Mouse (Mus musculus) liver, adult 2 months (tissue): ENCODE results near the gene Tk1. TPM values are rescaled to one million over a fixed set of nuclear protein-coding genes. Genes with fewer than 3 reads are reported as not detected.
A peak's percentile ranks its signal among the peaks of the same experiment; 100 is the strongest.

Experiments
- DNase-seq: peaks from one replicate; pipeline ENCODE4 v3.0.0-alpha.2; 2011; ENCODE audit warnings: low read depth, low spot score; ENCODE audit errors: extremely low read depth
- H3K27ac ChIP-seq: fragments of 200-500 bp; replicated peaks from 2 replicates; pipeline ENCODE4 v1.5.1; 2012; ENCODE audit warnings: low read depth, mild to moderate bottlenecking, control low read depth, inconsistent platforms, low read length; ENCODE audit not compliant: insufficient read depth
- H3K27me3 ChIP-seq: fragments of 200-500 bp; 2 replicates; pipeline ENCODE4 v1.6.1; 2012; ENCODE audit warnings: mild to moderate bottlenecking, moderate library complexity, low read length, inconsistent platforms; ENCODE audit not compliant: control insufficient read depth, insufficient read depth
- H3K36me3 ChIP-seq: fragments of 200-500 bp; 2 replicates; pipeline ENCODE4 v1.6.1; 2012; ENCODE audit warnings: low read length, inconsistent platforms; ENCODE audit not compliant: control insufficient read depth, insufficient read depth
- H3K4me1 ChIP-seq: fragments of 200-500 bp; 2 replicates; pipeline ENCODE4 v1.6.1; 2011; ENCODE audit warnings: low read length; ENCODE audit not compliant: control insufficient read depth, insufficient read depth
- H3K4me3 ChIP-seq: fragments of 200-500 bp; 2 replicates; pipeline ENCODE4 v1.5.1; 2011; ENCODE audit warnings: low read depth, mild to moderate bottlenecking, control low read depth, low read length, moderate library complexity; ENCODE audit not compliant: insufficient read depth
- H3K79me2 ChIP-seq: fragments of 200-500 bp; 2 replicates; pipeline ENCODE4 v1.6.1; 2012; ENCODE audit warnings: inconsistent platforms, mild to moderate bottlenecking, low read length, moderate library complexity; ENCODE audit not compliant: control insufficient read depth, insufficient read depth
- H3K9ac ChIP-seq: fragments of 200-500 bp; 2 replicates; pipeline ENCODE4 v1.6.1; 2012; ENCODE audit warnings: low read depth, mild to moderate bottlenecking, control low read depth, inconsistent platforms, low read length
- CTCF ChIP-seq: fragments of 200-500 bp; IDR thresholded peaks from 2 replicates; pipeline ENCODE4 v1.5.1; 2011; ENCODE audit warnings: low read depth, low read length, control low read depth
- POLR2A ChIP-seq: fragments of 200-500 bp; IDR thresholded peaks from 2 replicates; pipeline ENCODE4 v1.6.1; 2011; ENCODE audit warnings: low read length, control low read depth; ENCODE audit not compliant: insufficient read depth; ENCODE audit errors: extremely low read depth
- WGBS: fragments of 180-500 bp; shearing (Covaris S2); methylation state at CpG from one replicate; pipeline ENCODE4 v1.1.7; 2018; 5-methylcytosine and 5-hydroxymethylcytosine counted together
- polyA plus RNA-seq: library from polyadenylated mRNA; depleted of rRNA; stranded (reverse); fragments of >200 nt; gene quantifications from 2 replicates; pipeline ENCODE4 v1.2.3, GENCODE M21; 2012
- total RNA-seq: library from RNA; depleted of rRNA; stranded (reverse); fragments of >200 nt; gene quantifications from 2 replicates; pipeline ENCODE4 v1.2.3, GENCODE M21; 2014

The Tk1 gene
- total and polyA plus RNA-seq, 2 experiments = 45.6 to 56.9 TPM

DNA sequence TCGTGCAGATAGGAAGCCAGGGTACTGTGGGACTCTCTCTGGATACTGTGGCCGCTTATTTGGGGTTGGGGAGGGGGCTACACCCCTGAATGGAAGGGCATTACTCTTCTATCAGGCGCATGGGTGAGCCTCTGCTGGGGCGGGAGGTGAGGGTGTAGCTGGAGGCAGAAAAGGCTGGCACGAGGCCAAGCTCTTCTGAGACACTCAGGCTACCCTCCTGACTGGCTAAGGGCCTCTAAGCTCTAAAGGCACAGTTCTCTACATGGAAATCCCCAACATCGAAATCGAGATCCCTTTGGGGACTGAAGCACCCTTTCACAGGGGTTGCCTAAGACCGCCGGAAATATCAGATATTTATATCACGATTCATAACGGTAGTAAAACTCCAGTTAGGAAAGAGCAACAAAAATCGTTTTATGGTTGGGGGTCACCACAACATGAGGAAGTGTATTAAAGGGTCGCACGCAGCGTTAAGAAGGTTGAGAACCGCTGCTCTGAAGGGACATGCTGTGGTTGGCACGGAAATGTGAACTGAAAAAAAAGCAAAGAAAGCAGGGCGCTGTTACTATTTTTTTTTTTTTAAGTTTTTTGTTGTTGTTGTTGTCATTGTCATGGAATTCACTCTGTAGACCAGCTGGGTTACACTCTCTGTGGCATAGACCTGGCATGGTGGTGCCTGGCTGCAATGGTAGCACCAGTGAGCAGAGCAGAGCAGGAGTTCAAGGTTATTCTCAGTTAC, 2.4 kb upstream of the Tk1 start:
- TF ChIP-seq POLR2A = no peak
- TF ChIP-seq CTCF = no peak
- WGBS = 21% methylated on average over 18 of the region's 18 CpGs

DNA sequence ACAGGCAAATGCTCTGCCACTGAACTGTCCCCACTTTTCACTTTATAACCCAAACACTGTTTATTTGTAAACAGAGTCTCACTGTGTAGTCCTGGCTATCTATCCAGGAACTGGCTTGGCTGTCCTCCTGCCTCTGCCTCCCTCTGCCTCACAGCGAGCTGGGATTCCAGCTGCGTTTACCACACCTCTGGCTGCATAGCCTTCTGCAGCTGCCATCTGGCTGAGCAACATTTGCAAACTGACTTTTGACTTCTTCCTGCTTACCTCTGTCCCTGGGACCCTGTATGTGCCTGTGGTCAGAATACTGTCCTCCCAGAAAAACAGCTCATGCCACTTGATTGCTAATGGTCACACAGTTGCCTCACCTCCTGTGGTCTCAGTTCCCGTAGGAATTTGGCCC, 1.5 kb upstream of the Tk1 start:
- peak; percentile 91 for DNase-seq
- H3K79me2 ChIP-seq = no peaks in the 10 kb centered on the region
- WGBS = 6% methylated on average over 3 of the region's 3 CpGs
- H3K36me3 ChIP-seq = no peaks in the 10 kb centered on the region
- peak overlapping the region; percentile 78 for H3K4me3 ChIP-seq
- H3K9ac ChIP-seq = peak overlapping the region; percentile 83
- TF ChIP-seq POLR2A (peak; percentile 51; the same call in 1 of the 2 replicates), CTCF (no peak)
- no peaks in the 10 kb centered on the region for H3K27me3 ChIP-seq
- peaks cover 44% of the 10 kb centered on the region for H3K4me1 ChIP-seq
- H3K27ac ChIP-seq = peak overlapping the region; percentile 97

More for the DNA sequence above, 2.4 kb upstream of the Tk1 start:
- Histone ChIP-seq H3K36me3 (no peaks in the 10 kb centered on the region), H3K27ac (peak overlapping the region; percentile 97), H3K79me2 (no peaks in the 10 kb centered on the region), H3K4me3 (peak overlapping the region; percentile 17; the same call in 1 of the 2 replicates), H3K27me3 (no peaks in the 10 kb centered on the region), H3K9ac (peak overlapping the region; percentile 83), H3K4me1 (peaks cover 50% of the 10 kb centered on the region)
- peak; percentile 54 for DNase-seq

DNA sequence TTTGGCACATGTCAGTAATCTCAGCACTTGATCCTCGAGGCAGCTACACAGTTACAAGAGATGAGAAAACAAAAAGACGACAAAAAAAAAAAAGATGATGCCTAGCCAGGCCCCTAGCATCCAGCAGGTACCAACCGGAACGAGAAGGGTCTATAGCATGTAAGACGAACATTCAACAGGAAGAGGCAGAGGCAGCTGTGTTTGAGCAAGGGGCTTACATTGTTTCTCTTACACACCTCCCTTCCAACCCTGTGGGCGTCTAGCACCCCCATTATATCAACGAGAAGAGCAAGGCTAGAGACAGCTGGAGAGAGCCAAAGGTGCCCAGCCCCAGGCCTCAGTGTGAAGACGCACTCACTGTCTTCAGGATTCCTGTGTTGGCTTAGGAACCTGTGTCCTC, 1.0 kb upstream of the Tk1 start:
- no peak for TF ChIP-seq CTCF
- TF ChIP-seq POLR2A = no peak
- Histone ChIP-seq H3K36me3 (no peaks in the 10 kb centered on the region), H3K27ac (peak overlapping the region; percentile 97), H3K79me2 (no peaks in the 10 kb centered on the region), H3K27me3 (no peaks in the 10 kb centered on the region), H3K4me3 (peak overlapping the region; percentile 78), H3K4me1 (peaks cover 45% of the 10 kb centered on the region), H3K9ac (peak overlapping the region; percentile 83)
- 20% methylated on average over 8 of the region's 8 CpGs for WGBS
- DNase-seq = no peak

DNA sequence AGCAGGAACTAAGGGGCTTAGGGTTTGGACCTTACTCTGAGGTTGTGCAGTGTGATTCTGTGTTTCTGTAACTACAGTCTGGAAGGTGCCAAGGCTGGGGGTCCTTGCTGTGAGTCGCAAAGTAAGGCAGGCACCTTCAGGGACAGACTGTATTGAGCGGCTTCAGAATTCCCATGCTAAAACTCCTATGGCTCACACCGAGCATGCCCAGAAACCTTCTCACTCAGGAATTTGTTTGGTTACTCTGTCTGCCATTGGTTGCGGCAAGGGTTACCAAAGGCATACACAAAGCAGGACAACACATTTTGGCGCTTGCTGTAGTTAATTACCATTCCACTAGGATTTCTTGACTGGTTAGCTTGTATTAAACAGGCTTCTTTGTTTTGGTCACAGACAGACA, 272 bp upstream of the Tk1 start:
- no peaks in the 10 kb centered on the region for H3K79me2 ChIP-seq
- TF ChIP-seq POLR2A (no peak), CTCF (no peak)
- H3K27ac ChIP-seq = peak overlapping the region; percentile 97
- H3K36me3 ChIP-seq = no peaks in the 10 kb centered on the region
- no peaks in the 10 kb centered on the region for H3K27me3 ChIP-seq
- peak overlapping the region; percentile 78 for H3K4me3 ChIP-seq
- DNase-seq = no peak
- 10% methylated on average over 5 of the region's 5 CpGs for WGBS
- H3K4me1 ChIP-seq = peaks cover 49% of the 10 kb centered on the region
- peak overlapping the region; percentile 83 for H3K9ac ChIP-seq

DNA sequence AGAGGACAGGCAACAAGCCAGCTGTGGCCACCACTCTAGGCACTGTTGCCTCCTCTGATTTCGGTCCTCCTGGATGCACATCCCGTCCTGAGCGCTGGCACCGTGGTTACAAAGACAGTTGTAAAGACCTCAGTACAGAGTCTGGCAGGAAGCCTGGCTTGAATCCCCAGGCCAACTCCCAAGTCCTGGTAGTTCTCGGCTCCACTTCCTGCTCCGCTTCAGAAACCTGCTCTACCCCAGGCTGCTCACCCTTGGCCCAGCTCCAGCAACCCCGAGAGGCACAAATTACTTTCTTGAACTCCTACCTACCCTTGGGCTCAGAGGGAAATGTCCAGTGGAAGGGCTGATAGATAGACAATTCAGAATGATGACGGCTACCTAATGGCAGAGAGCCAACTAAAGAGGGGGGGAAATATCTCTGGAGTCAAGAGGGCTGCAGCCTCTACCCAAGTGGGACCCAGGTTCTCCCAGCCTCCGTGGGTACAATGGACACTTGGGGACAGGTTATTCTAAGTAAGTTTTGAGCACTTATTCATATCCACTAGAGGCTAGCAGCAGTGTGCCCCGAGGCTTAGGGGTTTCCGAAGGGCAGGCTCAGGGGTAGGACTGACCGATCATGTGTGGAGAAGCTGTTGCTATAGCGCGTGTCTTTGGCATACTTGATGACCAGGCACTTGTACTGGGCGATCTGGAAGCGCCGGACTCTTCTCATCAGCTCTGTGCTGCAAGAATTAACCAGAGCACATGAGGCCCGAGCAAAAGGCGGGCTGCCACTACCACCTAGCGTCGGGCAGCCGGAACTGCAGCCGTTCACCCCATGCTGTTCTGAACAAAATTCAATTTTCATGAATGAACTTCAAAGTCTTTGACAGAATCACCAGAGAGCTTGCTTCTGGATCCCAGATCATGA, 1.6 kb downstream of the Tk1 start:
- Histone ChIP-seq H3K27me3 (no peaks in the 10 kb centered on the region), H3K4me3 (peak overlapping the region; percentile 12; the same call in 1 of the 2 replicates), H3K79me2 (no peaks in the 10 kb centered on the region), H3K36me3 (no peaks in the 10 kb centered on the region), H3K4me1 (peaks cover 39% of the 10 kb centered on the region), H3K27ac (peak overlapping the region; percentile 38), H3K9ac (peak overlapping the region; percentile 17)
- TF ChIP-seq CTCF (peak; percentile 97), POLR2A (no peak)
- 1% methylated on average over 23 of the region's 23 CpGs for WGBS
- DNase-seq = peak; percentile 70
